Mouse (Mus musculus) frontal cortex, adult 2 months (tissue): Measurements from ENCODE around the gene Hc. TPM values are rescaled to one million over a fixed set of nuclear protein-coding genes. Genes with fewer than 3 reads are reported as not detected.

Experiments used
- DNase-seq, 2 experiments: peaks; one replicate each; pipeline ENCODE4 v3.0.0; 2022; ENCODE audit warnings: low spot score in 1 of 2; ENCODE audit errors: extremely low spot score in 1 of 2
- polyA plus RNA-seq: library from polyadenylated mRNA; depleted of rRNA; stranded (reverse); fragments of >200 nt; gene quantifications from 2 replicates; pipeline ENCODE4 v1.2.3, GENCODE M21; 2012

The Hc gene
- polyA plus RNA-seq, 1 experiment, result 0.48 TPM

DNA sequence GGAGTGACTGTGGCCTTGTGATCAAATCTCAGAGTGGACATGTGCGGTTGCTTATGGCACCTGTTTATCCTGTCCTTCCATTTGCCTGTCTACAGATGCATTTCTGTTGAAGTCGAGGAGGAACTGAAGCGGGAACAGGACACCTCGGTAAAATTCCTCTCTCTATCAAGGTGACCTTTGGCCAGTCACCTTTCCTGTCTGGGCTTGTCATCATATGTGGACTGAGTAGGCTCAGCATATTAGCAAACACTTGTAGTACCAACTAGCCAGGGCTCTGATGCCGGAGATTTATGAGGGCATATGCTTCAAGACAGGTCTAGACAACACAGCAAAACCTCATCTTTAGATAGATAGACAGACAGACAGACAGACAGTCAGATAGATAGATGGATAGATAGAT, 982 bp downstream of the Hc start:
- DNase-seq, result no peak

DNA sequence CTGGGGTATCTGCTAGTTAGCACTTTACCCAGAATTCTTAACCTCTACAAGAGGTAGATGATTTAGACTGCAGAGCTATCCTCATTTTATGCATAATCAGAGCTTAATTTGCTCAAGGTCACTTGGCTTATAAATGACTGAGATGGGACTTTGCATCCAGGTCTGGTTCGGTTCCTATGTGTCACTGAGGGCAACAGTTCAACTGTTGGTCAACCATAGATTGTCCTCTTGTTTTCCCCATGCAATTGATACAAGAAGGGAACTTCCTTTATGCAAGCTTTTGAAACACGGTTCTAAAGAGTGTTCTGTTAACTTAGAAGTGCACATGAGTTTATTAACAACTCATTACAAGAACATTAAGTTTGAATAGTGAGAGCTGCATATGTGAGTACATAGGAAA, 2.9 kb downstream of the Hc start:
- no peak for DNase-seq

DNA sequence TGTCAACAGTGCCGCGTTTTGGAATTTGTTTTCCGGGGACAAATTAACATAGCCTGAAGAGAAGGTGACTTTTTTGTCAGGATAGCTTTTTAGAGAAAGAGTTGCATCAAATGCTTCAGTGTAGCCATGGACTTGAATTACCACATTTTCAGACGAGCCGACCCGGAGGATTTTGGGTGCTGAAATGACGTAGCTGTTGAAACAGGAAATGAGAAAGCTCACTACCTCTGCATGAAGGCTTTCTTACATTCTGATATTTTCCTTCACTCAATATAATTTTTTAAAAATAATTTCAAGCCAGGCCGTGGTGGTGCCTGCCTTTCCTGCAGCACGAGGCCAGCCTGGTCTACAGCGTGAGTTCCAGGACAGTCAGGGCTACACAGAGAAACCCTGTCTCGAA, 4.0 kb downstream of the Hc start:
- DNase-seq, result no peak

DNA sequence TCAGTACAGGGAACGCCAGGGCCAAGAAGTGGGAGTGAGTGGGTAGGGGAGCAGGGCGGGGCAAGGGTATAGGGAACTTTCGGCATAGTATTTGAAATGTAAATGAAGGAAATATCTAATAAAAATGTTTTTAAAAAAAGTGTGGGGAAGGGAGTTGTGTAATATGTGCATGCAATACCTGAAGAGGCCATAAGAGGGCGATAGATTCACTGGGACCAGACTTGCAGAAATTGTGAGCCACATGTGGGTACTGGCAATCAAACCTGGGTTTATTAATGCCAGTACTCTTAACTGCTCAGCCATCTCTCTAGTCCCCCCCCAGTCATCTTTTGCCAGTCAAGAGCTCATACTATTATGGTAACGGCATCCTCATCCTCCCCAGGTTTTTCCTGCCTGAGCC, 12.4 kb downstream of the Hc start:
- peak in 1 of 2 experiments; percentile 15 for DNase-seq

DNA sequence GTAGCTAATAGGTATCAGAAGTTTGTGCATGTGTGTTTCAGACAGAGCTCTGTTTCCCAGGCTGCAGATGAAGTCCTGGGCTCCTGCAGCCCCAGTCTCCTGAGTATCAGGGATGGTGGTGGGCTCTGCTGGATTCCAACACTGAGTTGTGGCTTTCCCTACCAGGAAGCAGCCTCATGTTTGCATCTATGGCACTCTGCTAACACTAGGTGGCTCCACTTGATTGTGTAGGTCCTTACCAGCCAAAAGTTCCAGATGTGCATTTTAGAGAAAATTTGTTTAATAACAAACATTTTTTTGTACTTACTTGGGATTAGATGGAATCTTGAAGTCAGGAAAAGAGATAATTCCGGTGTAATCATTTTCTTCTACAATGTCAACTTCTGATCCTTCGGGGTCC, 16.3 kb downstream of the Hc start:
- peak in 1 of 2 experiments; percentile 60 for DNase-seq

DNA sequence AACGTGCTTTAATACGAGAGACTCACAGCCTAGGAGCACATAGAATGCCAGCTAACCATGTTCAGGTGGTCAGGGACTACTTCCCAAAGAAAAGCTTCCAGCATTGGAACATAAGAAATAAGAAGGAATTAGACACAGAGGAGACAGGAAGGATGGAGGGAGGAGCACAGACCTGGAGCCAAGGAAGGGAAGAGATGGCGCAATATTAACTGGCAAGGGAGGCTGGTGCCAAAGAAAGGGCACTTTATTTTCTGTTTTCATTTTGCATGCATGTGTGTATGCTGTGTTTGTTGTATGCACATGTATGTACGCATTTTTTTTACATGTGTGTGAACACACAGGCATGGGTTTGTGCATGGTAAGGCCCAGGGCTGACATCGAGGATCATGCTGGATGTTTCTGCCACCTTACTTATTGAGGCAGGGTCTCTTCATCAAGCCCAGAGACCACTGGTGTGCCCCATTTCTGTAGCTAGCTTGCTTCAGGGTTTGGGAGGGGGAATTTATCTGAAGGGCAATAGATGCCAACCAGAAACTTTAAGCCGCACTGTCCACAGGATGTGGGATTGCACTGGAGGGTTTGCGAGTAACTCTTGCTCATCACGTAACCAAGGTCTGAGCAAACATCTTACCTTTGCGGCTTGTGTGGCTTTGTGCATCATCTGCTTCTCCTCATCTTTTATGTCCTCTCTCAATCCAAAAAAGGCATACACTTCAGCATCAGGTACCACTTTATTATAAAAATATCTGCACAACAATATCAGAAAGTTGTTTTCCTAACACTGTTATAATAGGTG, 22.5 kb downstream of the Hc start:
- DNase-seq, result no peak

DNA sequence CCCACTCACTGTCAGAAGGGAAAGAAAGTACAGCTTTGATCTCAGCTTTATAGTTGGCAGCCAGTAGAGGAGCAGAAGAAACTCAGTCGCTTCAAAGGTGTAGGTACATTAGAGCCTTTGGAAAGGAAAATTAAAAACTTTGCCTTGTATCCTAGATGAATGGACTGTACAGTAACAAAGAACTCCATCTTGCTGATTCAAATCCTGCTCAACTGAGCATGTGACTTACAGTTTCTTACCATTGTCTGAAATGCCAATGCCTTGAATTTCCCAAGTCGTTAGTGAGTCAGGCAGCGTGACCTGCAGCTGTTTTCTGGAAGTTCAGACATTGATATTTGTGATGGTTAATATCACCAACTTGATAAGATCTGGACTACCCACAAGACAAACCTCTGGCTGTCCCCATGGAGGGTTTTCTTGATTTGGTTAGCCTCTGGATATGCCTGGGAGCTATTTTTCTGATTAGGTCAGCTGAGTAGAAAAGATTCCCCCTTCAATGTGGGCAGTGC, 36.5 kb downstream of the Hc start:
- DNase-seq, result no peak

DNA sequence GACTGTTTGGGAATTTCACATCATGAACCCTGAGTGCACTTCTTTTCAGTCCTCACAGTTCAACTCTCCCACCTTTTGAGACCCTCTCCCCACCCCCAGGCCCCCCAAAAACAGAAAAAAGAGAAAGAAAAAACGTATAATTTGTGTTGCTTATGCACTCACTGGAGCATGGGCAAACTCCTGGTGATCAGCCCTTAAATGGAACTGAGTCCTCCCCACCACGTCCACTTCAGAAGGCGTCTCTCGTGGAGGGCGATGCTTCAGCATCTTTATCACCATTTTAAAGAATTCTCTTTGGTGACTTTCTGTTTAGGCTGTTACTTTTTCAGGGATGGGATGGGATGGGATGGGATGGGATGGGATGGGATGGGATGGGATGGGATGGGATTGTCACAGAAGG, 39.4 kb downstream of the Hc start:
- DNase-seq, result no peak

DNA sequence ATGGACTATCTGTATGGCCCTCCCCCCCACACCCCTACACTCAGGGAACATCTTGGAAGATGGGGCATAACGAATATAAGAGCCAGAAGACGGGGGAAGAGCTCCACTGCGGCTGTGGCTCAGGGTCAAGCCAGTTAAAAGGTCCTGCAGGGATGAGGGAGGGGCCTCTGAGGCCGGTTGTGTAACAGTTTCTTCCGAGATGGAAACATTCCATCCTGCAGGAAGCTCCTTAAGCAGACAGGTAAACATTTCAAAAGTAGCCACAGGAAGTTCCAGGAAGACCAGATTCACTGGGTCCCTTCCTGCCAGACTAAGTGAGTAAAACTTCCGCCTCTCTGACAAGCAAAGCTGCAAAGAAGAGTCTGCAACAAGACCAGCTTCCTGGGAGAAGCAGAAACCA, 45.4 kb downstream of the Hc start:
- DNase-seq, result no peak

DNA sequence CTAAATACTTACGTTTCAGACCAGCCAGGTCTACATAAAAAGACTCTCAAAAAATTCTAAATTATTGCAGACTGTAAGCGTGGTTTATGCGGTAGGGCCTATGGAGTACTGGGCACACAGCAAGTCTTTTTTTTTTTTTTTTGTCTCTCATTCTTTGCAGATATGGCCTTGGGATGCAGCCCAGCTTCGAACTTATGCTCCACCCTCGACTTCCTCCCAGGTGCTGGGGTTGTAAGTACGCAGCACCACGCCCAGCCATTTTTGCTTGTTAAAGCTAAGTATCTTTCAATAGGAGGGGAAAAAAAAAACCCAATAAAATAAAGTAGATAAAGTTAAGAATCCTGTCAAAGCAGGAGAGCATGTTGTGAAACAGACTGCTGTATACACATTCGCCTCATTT, 49.6 kb downstream of the Hc start:
- DNase-seq, result no peak

DNA sequence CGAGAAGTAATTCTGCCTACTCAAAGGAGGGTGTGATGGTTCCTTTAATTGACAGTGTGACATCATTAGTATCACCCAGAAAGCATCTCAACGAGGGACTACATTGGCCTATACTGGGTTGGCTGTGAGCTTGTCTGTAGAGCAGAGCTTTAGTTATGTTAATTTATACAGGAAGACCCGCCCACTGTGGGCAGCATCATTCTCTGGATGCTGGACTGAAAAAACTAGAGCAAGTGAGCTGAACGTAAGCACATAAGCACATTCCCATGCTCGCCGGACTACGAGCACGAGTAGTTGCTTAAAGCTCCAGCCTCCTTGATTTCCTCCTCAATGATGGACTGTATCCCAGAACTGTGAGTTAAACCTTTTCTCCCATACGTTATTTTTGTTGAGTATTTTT, 62.3 kb downstream of the Hc start:
- DNase-seq, result peak; percentile 63 to 69

DNA sequence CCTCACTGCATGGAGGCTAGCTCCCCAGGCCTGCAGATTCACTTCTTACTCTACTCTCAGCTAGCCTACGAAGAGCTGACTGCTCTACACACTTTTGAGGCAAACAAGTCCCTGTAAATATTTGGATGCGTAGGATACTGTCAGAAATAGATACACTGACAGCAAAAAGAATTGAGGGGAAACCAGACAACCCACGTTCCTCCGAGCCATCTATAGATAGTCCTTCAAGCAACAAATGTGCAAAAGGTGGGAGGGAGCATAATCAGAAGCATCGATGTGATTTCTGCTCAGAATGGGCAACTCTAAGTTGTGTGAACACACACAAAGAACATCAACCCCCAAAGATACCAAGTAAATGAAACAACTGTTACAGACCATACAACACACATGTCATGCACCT, 64.7 kb downstream of the Hc start:
- DNase-seq, result peak; percentile 25 to 31

DNA sequence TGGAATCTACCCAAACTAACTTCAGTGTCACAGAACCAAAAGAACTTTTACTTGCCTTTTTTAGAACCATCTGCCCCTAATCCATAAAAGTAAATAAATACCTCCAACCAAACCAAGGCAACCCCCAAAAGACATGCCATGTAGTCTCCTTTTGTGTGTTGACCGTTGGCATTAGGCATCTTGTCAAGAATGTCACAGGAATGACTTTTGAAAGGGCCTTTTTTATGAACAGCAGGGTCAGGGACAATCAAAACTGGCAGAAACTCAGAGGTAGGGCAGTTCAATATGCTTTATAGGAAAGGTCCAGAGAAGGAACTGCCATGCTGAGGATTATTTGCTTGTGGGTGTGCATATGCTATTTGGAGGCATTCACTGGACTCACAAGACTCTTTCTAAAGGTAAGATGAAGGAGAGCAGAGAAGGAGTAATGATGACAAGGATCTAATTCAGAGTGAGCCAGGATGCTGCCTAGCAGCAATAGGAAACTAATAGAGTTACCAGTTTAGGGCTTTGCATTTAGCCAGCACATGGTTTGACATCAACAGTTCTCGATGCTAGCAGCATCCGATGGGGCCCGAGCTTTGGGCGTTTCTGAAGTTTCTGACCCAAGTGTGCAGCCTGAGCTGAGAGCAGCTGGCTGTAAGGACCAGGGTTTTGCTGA, 67.4 kb downstream of the Hc start:
- no peak for DNase-seq

DNA sequence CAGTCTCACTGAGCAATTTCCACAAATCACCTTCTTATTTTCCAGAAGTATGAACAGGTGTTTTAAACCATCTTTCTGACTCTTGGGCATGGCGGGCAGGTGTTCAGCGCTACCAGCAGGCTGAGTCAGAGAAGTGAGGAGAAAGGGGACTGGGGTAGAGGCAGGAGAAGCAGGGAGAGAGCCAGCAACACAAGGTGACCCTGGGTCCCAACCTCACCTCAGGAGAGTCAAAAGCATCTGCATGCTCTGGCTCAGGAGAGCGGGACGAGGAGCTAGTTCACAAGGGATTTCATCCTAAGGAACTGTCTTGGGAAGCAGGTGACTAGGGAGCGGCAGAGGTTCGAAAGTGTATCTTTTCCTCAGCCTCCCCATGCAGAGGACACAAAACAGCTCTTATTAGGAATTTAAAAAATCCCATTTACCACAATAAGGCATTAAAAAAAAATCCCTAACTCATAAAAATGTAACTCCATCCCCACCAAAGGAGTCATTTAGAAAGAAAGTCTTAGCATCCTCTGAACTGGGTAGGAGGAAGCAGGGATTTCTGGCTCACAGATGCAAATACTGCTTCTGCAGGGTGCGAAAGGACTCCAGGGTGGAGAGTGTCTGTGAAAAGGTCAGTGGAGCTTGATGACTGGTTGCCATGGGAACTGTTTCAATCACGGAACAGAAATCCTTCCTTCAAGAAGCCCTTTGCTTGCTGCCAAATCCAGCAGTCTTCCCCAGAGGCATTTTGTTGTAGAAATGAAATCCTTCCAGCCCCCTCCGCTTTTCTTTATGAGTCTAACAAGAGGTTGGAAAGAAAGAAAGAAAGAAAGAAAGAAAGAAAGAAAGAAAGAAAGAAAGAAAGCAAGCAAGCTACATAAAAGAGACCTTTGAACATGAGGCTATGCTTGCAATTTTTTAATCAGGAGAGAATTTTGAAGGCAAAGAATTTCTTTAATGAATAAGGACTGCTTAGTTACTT, 68.2 kb downstream of the Hc start:
- peak; percentile 20 to 62 for DNase-seq

DNA sequence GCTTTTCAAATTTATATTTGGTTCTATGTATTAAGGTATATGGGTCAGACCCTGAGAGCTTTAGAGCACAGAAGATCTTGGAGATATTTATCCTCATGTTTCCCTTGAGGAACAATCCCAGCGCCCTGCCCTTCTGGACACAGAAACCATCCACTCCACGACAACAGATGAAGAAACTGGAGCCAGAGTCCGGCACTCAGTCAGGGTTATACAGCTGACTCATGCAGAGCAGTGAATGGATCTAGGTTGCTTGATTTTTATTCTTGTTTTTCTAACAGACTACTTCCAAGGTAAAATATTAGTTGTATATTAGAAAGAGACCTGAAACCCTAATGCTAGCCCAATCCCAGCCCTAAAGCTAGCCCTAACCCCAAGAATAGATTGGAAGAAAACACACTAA, 69.3 kb downstream of the Hc start:
- no peak for DNase-seq

DNA sequence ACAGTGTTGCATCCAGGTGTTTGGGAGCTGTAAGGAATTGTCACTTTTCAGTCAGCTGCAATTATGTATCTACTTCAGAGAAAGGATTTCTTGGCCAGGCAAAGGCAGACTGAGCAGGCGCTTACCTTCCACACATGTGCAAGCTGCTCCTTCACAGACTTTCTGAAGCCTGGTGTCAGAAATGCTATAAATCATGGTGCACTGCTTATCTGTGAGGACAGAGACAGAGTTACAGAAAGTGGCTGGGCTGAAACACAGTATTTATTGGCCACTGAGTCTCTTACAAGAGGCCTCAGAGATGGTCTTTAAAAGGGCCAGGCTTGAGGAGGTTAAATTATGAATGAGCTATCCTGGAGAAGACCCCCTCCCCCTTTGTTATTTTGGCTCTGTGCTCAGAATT, 71.5 kb downstream of the Hc start:
- DNase-seq, result no peak

DNA sequence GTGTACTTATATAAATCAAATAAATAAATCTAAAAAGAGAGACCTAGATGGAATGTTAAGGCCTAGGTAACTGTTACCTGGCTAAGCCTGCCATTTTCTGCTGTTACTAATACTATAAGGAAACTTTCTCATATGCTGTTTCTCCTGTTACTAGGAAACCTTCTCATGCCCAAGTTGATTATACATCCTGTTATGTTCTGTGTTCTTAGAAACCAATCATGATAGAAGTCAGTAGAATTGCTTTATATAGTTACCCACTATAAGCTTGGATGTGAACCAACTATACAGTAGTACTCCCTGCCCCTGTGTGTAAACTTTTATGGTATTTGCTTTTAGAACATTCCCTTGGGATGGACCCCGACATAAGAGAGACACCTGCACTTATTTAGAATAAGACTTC, 73.6 kb downstream of the Hc start:
- no peak for DNase-seq

DNA sequence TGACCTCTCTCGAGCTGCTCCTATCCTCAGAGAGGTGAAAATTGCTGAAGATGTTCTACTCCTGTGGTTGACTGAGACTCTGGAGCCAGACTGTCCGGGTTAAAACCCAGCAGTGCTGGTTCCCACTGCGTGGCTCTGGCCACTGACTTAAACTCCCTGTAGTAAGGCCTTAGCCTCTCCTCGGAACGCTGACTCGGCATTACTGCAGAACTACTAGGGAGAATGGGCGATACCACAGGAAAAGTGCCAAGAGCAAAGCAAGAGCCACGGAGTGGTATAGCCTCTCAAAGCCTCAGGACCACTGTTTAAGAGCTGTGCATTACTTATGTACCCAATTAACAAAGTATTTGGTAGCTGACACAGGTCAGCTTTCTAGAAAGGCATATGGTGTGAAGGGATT, 76.4 kb downstream of the Hc start:
- DNase-seq, result no peak

DNA sequence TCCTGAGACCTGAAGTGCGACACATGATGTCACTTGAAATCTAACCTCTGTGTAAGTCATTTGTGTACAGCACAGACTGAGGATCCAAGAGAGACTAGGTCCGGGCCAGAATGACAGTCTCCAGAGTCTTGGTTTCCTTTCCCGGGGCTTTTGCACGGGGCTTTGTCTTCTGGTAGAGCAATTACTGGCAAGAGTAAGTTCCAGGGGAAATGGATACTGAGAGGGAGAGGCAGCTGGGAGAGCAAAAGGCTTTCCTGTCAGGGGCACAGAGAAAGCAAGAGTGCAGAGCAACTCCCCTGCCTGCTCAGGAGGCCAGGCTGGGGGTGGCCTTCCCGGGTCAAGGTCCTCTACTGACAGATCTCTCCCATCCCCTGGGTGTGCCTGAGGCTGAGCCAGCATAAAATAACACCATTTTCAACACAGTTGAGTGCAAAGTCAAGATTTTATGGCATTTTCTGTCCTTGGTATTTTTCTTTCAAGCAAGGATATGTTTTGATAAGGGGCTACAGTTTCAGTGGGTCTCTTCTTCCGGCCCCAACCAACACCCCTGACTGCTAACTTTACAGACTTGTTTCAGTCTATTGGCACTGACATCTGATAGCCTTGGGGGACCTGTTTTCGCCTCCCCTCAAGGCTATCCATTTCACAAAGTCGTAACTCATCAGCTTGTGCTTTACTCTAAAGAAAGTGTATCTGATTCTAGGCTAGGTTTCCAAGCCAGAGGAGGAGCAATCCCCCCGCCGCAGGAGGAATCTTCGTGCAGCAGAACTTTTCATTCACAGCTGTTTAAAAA, 78.1 kb downstream of the Hc start:
- DNase-seq, result no peak

DNA sequence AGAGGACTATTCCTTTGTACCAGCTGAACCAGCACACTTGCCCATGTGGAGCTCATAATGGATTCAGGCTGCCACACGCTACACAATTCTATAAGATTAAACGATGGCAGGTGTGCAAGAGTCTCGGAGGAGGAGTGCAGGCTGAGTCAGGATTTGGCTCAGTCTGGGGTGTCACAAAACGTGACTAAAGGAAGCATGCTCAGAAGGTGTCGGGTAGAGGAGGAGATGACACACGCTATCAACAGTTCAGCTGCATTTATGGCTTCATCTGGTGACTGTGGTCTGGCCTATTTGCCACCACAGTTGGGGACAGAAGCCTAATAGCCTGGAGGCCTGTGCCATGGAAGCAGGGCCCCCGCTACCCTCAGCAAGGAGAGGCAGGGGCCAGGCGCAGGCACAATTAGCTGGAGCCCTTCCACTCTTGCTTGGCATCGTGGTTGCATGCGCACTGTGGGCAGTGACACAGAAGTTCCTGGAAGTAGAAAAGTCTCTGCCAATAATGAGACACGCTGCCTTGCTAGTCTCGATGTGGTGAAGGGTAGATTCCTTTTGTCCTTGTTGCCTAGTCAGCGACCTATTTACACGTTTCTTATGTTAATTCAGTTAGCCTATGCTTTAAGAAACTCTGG, 79.0 kb downstream of the Hc start:
- DNase-seq, result peak in 1 of 2 experiments; percentile 64
